Mouse (Mus musculus) megakaryocyte, embryonic 14.5 days (primary cell): ENCODE measurements around the gene Fibcd1.

Source experiments
- FLI1 ChIP-seq: IDR thresholded peaks from 2 replicates; pipeline ENCODE4 v1.6.1; 2012; ENCODE audit warnings: low read length, inconsistent platforms, mixed read lengths
- GATA1 ChIP-seq: IDR thresholded peaks from 3 replicates; pipeline ENCODE4 v1.6.1; 2012; ENCODE audit warnings: mixed read lengths, low read length, inconsistent platforms, borderline replicate concordance

GRCm38 (mm10) chr2:31813641-31814040 is 32.2 kb downstream of the Fibcd1 start:
- no peak for TF ChIP-seq GATA1
- no peak for TF ChIP-seq FLI1
